Mouse (Mus musculus) left cerebral cortex, adult 2 months (tissue): ENCODE data around the gene Ager. TPM values are rescaled to one million over a fixed set of nuclear protein-coding genes. Genes with fewer than 3 reads are reported as not detected.

Experiments used
- DNase-seq, 2 experiments: peaks; one replicate each; pipeline ENCODE4 v3.0.0; 2021 to 2022; ENCODE audit warnings: low spot score in 2 of 2, mixed read lengths in 1 of 2; ENCODE audit errors: extremely low spot score in 1 of 2
- H3K27ac ChIP-seq: fragments of 200-600 bp; 2 replicates; pipeline ENCODE4 v1.8.1; 2022
- H3K4me3 ChIP-seq: fragments of 200-600 bp; 2 replicates; pipeline ENCODE4 v1.8.1; 2022
- CTCF ChIP-seq: fragments of 200-600 bp; IDR thresholded peaks from 2 replicates; pipeline ENCODE4 v1.8.1; 2022; ENCODE audit warnings: antibody characterized with exemption, mild to moderate bottlenecking, moderate library complexity
- intact Hi-C: fragments of 180-260 bp; cut with DNase I; formaldehyde crosslinking; loops from one replicate; pipeline ENCODE4 v1.15.1; 2025
- total RNA-seq, 2 experiments: library from RNA; stranded (reverse); gene quantifications; 2 replicates each; pipeline ENCODE4 v1.2.3; 2021

Ager gene
- total RNA-seq, 2 experiments from 2014 or later: 0.47 to 1.2 TPM

- intact Hi-C loops: loop anchor here (5.0 kb wide), 1 partner anchor 464 kb away; the partner anchor contains the start of gene Brd2
- Histone ChIP-seq H3K27ac (peak overlapping the region; percentile 98), H3K4me3 (peak overlapping the region; percentile 94)
- peak in 1 of 2 experiments; percentile 33 for DNase-seq
- no peak for TF ChIP-seq CTCF
Observed at GRCm38 (mm10) chr17:34585877-34586771, 11.5 kb upstream of the Ager start.

- intact Hi-C loops: loop anchor here (5.0 kb wide), 1 partner anchor 465 kb away; the partner anchor contains the start of gene Brd2
Observed at GRCm38 (mm10) chr17:34586796-34587422, 10.8 kb upstream of the Ager start.

GRCm38 (mm10) chr17:34587423-34587811, 10.2 kb upstream of the Ager start:
- H3K27ac ChIP-seq: peak overlapping the region; percentile 98
- no peak for TF ChIP-seq CTCF
- intact Hi-C loops: loop anchor here (5.0 kb wide), 1 partner anchor 465 kb away; the partner anchor contains the start of gene Brd2
- DNase-seq: peak; percentile 98 to 99
- peak overlapping the region; percentile 94 for H3K4me3 ChIP-seq

More at GRCm38 (mm10) chr17:34586796-34587422, 10.8 kb upstream of the Ager start:
- TF ChIP-seq CTCF: no peak
- DNase-seq: peak; percentile 86 to 88
- peak overlapping the region; percentile 98 for H3K27ac ChIP-seq
- peak overlapping the region; percentile 94 for H3K4me3 ChIP-seq

GRCm38 (mm10) chr17:34587814-34588213, 9.8 kb upstream of the Ager start:
- TF ChIP-seq CTCF: no peak
- intact Hi-C loops: loop anchor here (5.0 kb wide), 1 partner anchor 466 kb away; the partner anchor contains the start of gene Brd2
- Histone ChIP-seq H3K4me3 (peak overlapping the region; percentile 94), H3K27ac (peak overlapping the region; percentile 98)
- DNase-seq: no peak

- no peak overlapping the region for H3K27ac ChIP-seq
- intact Hi-C loops: loop anchor here (5.0 kb wide), 1 partner anchor 466 kb away; the partner anchor contains the start of gene Brd2
- no peak for TF ChIP-seq CTCF
- H3K4me3 ChIP-seq: no peak overlapping the region
- no peak for DNase-seq
Observed at GRCm38 (mm10) chr17:34588767-34589166, 8.9 kb upstream of the Ager start.

- no peak for DNase-seq
- TF ChIP-seq CTCF: no peak
- no peak overlapping the region for H3K27ac ChIP-seq
- intact Hi-C loops: loop anchor here (5.0 kb wide), 1 partner anchor 467 kb away; the partner anchor contains the start of gene Brd2
- H3K4me3 ChIP-seq: no peak overlapping the region
Observed at GRCm38 (mm10) chr17:34589206-34589605, 8.5 kb upstream of the Ager start.

- intact Hi-C loops: loop anchor here (5.0 kb wide), 2 partner anchors 467 to 557 kb away; partner anchors contain the start of genes Brd2, Rxrb and Slc39a7
- Histone ChIP-seq H3K4me3 (no peak within 1 kb of the TSS; the same call in 1 of the 2 replicates), H3K27ac (peak within 1 kb of the TSS; percentile 53)
- DNase-seq: peak in 1 of 2 experiments; percentile 20
- no peak for TF ChIP-seq CTCF
Observed at GRCm38 (mm10) chr17:34589681-34590101, 8.0 kb upstream of the Ager start, which contains the start of gene Gpsm3. Gene Gpsm3 (plus strand): TSS chr17:34589806.

- intact Hi-C loops: loop anchor here (5.0 kb wide), 1 partner anchor 558 kb away; the partner anchor contains the start of genes Rxrb and Slc39a7
- TF ChIP-seq CTCF: no peak
- no peak overlapping the region; the same call in 1 of the 2 replicates for H3K4me3 ChIP-seq
- H3K27ac ChIP-seq: peak overlapping the region; percentile 53
- DNase-seq: no peak
Observed at GRCm38 (mm10) chr17:34590154-34590987, 7.3 kb upstream of the Ager start.

GRCm38 (mm10) chr17:34591029-34591993, 6.4 kb upstream of the Ager start, which contains the start of gene Pbx2:
Gene Pbx2 (plus strand): TSS chr17:34591266.
- peak within 1 kb of the TSS; percentile 70 for H3K4me3 ChIP-seq
- intact Hi-C loops: loop anchor here (5.0 kb wide), 1 partner anchor 559 kb away; the partner anchor contains the start of genes Rxrb and Slc39a7
- H3K27ac ChIP-seq: peak within 1 kb of the TSS; percentile 98

GRCm38 (mm10) chr17:34591994-34592375, 5.7 kb upstream of the Ager start:
- Histone ChIP-seq H3K4me3 (peak overlapping the region; percentile 70), H3K27ac (peak overlapping the region; percentile 98)
- intact Hi-C loops: loop anchor here (5.0 kb wide), 1 partner anchor 560 kb away; the partner anchor contains the start of genes Rxrb and Slc39a7
- no peak for TF ChIP-seq CTCF
- DNase-seq: peak; percentile 78 to 84

More at GRCm38 (mm10) chr17:34591029-34591993, 6.4 kb upstream of the Ager start, which contains the start of gene Pbx2:
- DNase-seq: no peak
- TF ChIP-seq CTCF: no peak
